Mouse (Mus musculus) liver, embryonic 14.5 days (tissue): ENCODE measurements around the gene Zbtb7a.

Experiments used
- CTCF ChIP-seq: IDR thresholded peaks from 2 replicates; pipeline ENCODE4 v1.5.1; 2016; ENCODE audit warnings: antibody characterized with exemption, low read depth, control low read depth
- EP300 ChIP-seq: IDR thresholded peaks from 2 replicates; pipeline ENCODE4 v1.6.1; 2016; ENCODE audit warnings: antibody characterized with exemption, low read depth

DNA sequence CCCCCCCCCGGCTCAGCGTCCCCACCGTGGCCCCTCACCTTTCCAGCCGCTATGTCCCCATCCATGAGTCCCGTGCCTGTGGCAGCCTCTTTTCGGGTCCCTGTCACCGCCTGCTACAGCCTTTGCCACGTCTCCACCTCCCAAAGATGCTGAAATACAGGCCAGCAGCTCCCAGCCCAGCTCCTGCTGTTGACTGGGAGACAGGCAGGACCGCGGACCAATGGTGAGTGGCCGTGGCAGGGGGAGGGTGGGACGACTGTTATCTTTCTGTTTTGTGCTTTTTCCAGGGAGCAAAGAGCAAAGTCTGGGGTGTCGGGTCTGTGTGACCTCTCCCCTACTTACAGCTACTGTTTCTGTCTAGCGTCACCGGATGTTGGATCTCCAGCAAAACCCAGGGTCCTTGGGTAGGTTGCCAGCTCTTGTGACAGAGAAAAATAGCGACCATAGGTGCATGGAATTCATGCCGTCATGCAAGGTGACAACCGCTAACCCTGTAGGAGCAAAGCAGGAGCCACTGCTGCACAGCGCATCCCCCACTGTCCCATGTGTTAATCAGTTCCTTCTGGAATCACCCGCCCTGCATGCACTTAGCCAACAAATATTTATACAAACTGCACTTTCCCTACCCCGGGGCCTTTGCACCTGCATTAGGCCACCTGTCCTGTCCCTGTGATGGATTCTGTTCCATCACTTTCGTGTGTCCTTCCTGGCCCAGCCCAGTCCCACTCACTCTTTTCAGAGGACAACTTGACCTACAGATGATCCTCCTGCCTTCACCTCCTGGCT, 42.4 kb upstream of the Zbtb7a start:
- no peak for TF ChIP-seq CTCF
- no peak for TF ChIP-seq EP300
